Mouse (Mus musculus): Measurements from ENCODE around the gene Ndufv3.
"Not testable (repeated sequence)": the region's sequence is repeated elsewhere in the genome, so short reads cannot be mapped to it uniquely, and the experiment has no call there.

Gene Ndufv3

DNA sequence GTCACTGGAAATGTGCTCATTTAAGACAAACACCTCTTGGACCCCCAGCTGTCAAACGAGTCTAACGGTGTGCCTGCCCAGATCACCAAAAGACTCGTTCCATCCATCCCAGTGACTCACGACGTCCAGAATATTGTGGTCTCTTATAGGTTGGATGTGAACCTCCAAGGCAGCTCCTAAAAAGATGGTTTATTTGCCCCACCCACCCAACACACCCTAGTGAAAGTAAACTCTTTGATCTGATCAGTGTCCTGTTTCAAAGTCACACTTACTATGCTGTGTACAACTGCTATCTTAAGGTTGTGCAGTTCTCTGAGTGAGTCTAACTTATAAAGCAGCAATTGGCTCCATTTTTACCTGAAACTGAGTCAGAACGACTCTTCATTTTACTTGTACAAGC, 7.3 kb upstream of the Ndufv3 start:
- DNase-seq (ENCODE audit: low spot score) = no peak

DNA sequence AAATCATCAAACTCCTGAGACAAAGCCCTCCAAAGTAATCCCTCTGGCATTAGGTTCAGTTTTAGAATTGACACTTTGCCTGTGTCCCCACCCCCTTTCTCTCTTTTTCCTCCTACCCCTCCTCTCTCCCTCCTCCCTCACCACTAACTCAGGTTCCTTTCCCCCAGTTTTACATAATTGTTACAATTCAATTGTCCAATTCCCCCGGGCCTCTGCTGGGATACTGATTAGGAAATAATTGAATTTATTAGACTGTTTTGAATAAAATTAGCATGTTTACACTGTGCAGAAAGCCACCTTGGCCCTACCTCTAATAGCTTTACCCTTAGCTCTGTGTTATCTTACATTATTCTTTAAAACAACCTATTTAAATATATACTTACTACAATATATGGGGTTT, 5.2 kb upstream of the Ndufv3 start:
- no peak for DNase-seq (ENCODE audit: low spot score)

DNA sequence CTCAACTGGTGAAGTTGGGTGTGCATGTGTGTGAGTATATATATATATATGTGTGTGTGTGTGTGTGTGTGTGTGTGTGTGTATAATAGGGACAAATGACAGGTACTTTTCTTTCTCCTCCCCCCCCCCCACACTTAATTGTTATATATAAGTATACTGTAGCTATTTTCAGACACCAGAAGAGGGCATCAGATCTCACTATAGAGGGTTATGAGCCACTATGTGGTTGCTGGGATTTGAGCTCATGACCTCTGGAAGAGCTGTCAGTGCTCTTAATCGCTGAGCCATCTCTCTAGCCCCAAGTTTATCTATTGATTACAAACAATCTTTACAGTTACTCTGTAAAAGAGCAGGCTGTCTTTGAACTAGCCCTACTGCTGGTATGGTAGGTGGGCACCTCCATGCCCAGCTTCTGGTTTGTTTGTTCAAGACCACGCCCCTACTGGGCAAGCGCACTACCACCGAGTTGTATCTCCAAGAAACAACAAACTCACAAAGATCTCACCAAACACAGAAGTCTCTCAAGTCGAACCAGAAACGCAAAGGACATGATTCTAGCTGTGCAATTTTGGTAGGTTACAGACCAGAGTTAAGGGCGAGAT, 470 bp upstream of the Ndufv3 start:
- no peak for DNase-seq (ENCODE audit: low spot score)

DNA sequence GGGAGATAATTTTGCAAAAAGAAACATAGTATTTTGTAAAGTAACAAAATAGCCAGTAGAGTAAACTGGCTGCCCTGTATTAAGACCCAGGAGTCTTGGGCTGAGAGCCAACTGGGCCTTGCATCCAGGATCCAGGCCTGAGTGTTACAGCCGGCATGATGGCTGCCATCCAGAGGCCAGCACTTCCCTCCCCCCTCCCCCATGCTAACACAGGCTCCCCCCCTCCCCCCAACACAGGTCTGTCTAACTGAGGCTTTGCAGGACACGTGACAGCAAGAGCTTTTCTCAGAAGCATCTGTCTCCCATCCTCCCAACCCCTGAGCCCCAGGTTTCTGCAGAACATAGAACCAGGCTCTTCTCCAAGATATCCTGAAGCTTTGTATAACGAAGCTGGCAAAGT, 980 bp downstream of the Ndufv3 start:
- DNase-seq (ENCODE audit: low spot score) = no peak

DNA sequence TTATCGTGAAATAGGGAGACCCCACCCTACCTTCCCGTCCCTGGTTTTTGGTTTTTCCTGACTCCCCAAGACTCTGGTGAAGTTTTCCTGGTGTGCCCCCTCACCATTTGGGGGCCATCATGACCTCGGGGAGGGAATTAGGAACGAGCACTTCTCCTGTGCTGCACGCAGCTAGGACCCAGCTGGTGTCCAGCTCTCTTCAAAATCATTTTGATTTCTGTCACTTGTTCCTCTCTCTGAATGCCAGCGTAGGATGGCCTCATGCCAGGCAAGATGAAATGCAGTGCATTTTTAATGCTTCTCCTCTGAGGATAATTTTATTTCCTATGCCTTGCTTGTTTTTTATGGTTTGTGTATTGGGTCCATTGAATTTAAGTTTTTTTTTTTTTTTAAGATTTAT, 2.0 kb downstream of the Ndufv3 start:
- no peak for DNase-seq (ENCODE audit: low spot score)

DNA sequence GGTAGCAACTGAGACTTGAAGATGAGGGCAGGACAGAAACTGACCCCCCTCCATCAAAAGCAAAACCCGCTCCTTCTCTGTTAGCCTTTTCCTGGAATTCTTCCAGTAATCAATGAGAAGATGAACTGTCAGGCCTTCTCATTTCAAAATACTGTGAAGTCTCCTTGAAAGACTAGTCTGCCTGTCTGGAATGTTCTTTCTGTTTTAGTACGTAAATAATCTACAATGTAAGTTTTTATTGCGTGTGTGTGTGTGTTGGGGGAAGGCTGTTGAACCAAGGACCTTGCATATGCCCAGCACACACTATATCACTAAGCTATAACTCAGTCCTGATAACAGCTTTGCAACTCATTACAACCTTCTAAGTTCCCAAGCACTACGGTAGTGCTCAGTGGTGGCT, 5.2 kb downstream of the Ndufv3 start:
- no peak for DNase-seq (ENCODE audit: low spot score)

DNA sequence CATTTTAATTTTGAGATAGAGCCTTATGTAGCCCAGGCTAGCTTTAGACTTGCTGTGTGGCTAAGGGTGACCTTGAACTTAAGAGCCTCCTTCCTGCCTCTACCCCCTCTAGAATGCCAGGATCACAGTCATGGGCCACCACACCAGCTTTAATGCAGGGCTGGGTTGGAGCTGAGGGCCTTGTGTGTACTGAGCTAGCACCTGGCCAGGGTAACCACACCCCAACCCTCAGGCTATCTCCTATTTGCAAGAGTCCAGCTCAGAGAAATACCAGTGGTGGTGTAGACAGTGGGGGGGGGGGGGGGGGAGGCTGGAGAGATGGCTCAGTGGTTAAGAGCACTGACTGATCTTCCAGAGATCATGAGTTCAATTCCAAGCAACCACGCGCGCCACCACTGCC, 5.9 kb downstream of the Ndufv3 start:
- no peak for DNase-seq (ENCODE audit: low spot score)

DNA sequence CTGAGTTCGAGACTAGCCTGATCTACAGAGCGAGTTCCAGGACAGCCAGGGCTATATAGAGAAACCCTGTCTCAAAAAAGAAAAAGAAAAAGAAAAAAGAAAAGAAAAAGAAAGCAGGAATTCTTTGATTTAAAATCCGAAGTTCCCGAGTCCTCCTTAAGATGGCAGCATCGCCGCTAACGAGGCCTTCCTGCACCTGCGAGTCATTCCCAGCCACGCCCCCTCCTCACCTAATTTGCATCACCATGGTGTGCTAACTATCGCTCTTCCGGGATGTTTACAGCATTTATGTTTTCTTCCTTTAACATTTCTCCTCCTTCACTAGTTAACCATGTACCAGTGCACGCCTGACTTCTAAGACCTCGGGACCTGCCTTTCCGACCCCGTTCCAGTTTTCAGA, 9.4 kb downstream of the Ndufv3 start:
- no peak for DNase-seq (ENCODE audit: low spot score)

DNA sequence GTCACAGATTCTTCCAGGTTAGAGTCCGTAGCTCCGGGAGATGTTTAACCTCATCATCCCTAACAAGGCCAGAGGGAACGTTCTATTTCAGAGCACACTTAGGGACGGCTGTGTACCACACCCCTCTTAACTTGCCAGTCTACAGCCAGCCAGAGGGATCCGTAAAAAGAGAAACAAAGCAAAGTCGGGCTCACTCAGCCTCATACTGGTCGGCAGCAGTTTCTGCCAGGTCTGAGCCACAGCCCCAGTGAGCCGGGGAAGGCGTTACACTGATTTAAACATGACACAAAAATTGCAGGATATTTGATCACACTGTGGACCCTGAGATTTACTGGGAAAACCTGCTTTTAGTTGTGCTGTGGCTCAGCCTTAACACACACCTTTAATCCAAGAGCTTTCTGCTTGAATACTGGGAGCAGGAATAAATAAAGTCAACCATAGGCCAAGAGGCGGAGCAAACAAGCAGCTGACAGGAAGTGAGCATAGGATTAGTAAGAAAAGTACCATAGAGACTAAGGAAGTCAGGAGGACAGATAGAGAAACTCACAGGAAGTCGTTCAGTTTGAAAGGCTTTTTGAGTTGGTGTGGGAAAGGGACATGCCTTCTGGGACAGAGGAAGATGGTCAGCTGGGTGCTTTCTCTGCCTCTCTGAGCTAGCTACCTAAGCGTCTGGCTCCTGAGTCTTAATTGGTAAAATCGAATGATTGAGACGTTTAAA, 11.7 kb downstream of the Ndufv3 start:
- DNase-seq (ENCODE audit: low spot score) = no peak

DNA sequence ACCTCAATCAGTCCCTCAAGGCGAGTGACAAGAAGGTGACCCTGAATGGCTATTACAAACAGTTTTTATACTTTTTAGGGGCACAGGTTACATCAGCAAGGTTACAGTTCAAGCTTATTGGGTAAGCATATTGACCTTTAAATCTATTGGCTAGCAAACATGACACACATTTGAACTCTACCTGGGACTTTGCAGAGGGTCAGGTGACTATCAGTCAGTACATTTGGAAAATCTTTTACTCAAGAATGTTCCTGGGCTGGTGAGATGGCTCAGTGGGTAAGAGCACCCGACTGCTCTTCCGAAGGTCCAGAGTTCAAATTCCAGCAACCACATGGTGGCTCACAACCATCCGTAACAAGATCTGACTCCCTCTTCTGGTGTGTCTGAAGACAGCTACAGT, 12.4 kb downstream of the Ndufv3 start:
- not testable (repeated sequence) for DNase-seq (ENCODE audit: low spot score)

DNA sequence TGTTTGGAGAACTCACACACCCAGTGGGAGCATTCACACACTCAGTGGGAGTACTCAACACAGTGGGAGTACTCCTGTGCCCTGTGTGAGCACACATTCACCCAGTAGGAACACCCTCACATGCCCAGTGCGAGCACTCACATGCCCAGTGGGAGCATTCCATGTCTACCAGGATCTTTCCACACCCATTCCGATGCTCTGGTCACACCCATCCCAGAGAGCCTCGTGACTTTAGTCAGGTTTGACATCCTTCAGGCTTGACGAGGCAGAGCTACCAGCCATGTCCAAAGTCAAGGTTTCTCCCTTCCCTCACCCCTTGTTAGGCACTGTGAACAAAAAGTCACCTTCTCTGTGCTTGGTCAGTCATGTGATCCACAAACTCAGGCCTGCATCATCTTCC, 15.4 kb downstream of the Ndufv3 start:
- no peak for DNase-seq (ENCODE audit: low spot score)

DNA sequence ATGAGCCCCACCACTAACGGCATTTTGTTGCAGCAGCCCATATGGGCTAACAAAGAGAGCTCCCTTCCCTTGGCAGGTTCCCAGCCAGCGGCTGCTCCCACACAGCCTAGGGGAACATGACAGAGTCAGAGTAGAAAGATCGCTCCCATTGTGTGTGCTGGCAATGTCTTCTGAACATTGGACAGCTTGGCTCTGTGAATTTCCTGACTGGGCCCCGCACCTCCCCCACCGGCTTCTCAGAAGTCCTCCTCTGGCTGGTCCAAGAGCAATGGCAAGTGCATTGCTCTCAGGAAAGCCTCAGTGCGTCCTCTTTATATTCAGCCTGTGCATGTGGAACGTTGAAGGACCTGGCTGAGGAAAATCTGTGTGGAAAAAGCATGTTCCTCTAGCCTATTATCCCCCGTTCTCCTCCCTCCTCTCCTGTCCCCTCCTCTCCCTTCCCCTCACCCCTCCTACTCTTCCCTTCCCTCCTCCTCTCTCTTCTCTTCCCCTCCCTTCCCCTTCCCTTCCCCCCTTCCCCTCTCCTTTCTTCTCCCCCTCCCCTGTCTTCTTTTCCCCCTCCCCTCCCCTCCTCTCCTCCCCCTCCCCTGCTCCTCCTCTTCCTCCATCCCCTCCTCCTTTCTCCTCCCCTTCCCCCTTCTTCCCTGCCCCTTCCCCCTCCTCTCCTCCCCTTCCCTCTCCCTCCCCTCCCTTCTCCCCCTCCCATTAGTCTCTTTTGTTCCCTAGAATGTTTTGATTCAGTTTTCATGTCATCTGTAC, 16.1 kb downstream of the Ndufv3 start:
- DNase-seq (ENCODE audit: low spot score) = no peak

DNA sequence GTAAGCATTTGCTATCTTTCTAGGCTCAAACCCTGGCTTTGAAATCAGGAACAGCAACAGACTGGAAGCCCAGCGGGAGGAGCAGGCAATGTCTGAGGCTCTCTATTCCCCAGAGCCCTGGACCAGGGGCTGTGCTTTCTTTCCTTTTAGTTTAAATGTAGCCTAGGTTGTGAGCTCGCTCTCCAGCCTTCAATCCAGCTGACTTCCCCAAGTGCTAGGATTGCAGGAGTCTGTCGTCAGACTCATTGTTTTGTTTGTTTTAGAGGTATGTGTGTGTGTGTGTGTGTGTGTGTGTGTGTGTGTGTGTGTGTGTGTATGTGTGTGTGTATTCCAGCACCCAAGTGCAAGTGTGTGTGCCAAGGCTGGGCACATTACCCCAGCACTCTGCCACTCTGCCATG, 20.2 kb downstream of the Ndufv3 start:
- no peak for DNase-seq (ENCODE audit: low spot score)

DNA sequence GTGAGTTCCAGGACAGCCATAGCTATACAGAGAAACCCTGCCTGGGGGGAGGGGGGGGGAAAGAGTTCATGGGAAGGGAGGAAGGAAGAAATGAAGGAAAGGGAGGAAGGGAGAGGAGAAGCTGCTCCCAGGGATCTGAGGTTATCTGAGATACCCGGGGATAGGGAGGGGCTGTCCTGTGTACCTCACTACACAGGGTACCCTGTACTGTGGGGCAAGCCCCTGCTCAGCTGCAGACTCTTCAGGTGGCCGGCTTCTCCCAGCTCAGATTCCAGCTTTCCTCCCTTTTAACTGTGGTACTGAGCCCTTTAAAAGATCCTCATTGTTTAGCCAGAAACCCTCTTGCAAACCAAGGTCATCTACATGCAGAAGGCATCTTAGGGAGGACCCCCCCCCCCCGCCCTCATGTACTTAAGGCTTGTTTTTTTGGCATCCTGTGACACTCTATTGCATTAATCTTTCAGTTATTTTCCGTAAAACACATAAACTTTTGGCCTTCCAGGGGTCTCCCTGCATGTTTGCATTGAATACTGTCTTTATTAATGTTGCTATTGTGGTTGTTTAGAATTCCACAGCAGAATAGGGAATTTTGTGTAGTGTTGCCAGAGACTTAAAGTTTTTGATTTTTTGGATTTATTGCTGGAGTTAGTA, 21.0 kb downstream of the Ndufv3 start:
- no peak for DNase-seq (ENCODE audit: low spot score)

DNA sequence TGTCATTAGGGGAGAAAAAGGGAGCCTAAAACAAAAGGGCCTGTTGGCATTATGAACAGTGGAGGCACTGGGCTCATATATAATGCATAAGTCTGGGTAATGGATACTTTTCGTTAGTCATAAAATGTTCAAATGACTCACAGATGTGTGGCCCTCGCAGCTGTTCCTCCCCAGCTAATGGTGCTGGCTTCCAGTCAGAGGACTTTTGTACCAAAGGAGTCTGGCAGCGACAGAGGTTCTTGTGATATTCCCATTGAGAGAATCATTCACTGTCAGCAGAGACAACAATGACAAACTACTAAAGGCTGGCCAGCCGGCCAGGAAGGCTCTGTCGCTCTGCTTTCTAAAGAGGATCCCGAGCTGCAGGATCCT, 21.5 kb downstream of the Ndufv3 start:
- no peak for DNase-seq (ENCODE audit: low spot score)

DNA sequence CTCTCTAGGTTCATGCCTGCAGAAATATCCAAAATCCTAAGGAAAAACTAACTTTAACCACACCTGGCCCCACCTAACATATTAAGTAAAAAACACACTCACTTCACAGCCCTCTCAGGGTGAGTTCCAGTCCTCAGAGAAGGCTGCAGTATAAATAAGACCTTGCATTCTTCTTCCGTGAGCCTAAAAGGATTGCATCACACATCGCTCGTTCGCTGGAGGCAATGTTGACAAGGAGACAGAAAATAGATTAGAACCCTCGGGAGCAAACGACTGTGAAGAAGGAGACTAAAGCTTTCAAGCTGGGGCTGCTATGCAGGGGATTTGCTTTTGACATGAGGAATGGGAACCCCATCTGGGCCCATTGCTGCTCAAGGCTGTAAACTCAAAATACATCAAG, 23.7 kb downstream of the Ndufv3 start:
- DNase-seq (ENCODE audit: low spot score) = no peak

DNA sequence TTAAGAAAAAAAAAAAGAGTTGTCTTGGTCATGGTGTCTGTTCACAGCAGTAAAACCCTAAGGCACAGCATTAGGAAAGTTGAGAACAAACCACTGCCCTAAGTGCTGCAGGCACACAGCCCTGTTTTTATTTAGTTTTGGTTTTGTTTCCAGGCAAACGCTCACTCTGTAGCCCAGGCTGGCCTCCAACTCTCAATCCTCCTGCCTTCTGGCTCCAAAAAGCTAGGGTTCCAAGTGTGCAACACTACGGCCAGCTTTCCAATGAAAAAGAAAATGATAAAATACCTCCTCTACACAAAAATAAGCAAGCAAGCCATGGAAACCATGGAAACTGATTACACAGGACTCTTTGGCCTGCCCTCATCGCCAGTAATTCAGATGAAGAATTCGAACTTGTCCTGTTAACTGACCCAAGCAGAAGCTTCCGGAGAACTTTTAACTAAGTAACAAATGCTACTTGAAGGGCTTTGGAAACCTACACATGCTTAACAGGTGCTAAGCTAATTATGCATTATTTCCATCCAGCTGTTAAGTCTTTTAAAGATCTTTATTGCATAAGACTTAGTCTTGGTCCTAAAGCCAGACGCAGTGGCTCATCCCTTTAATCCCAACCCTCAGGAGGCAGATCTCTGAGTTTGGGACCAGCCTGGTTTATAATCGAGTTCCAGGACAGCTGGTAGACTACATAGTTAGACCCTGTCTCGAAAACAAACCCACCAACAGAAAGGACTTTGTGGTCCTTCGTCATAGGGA, 26.7 kb downstream of the Ndufv3 start:
- DNase-seq (ENCODE audit: low spot score) = no peak

DNA sequence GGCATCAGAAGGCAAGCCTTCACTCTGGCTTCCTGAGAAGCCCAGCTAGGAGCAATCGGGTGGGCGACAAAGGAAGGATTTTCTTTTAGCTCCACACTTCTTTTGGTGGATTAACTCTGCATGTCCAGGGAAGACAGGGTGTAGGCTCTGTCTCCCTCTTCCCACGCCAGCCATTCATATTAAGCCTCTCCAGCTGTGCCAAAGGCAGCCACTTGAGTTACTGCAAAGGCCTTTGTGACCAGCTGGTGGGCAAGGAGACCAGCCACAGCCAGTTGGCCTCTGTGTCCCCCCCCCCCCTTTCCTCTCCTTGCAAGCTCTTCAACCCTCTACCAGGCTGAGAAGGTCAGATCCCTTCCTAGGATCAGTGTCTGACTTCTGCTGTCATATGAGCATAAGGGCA, 28.1 kb downstream of the Ndufv3 start:
- DNase-seq (ENCODE audit: low spot score) = no peak

DNA sequence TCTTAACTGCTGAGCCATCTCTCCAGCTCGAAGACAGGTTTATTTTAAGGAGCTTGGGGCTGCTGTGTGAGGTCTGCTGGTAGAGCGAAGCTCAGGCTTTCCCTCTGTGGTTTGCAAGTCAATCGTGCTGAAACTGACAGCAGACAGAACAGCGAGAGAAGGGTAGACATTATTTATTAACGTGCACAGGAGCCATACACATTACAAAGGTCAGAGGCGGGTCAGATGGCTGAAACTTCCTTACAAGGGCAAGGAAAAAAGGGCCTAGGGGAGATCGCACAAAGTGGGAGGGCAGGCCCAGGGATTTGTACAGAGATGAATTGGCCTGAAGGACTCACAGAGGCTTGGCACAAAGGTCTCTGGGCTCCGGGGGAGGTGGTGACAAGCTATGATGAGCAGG, 29.5 kb downstream of the Ndufv3 start:
- no peak for DNase-seq (ENCODE audit: low spot score)

DNA sequence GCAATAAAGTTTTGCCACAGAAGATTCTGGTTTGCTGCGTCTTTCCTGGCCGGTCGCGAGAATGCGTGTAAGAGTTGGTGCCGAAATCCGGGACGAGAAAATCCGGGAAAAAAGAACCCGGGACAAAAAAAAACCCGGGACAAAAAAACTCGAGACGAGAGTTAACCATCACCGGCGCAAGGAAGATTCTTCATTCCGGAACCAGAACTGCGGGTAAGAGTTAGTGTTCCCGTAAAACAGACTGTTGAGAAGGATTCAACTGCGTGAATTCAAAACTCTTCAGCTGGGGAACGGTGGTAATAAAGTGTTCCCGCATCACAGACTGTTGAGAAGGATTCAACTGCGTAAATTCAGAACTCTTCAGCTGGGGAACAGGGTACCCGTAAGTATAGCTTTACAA, 32.7 kb downstream of the Ndufv3 start:
- not testable (repeated sequence) for DNase-seq (ENCODE audit: low spot score)

DNA sequence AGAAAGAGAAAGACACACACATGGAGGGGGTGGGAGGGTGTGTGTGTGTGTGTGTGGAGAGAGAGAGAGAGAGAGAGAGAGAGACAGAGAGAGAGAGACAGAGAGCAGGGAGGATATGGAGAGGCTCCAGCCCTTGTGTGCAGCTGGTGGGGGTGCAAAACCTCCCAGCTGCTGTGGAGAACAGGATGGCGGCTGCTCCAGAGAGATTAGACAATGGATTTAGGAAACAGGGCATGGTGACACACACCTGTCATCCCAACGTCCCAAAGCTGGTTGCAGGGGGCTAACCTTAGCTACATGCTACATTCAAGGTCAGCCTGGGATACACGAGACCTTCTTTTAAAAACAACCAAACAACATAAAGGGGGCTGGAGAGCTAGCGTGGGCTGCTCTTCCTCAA, 36.3 kb downstream of the Ndufv3 start:
- no peak for DNase-seq (ENCODE audit: low spot score)

DNA sequence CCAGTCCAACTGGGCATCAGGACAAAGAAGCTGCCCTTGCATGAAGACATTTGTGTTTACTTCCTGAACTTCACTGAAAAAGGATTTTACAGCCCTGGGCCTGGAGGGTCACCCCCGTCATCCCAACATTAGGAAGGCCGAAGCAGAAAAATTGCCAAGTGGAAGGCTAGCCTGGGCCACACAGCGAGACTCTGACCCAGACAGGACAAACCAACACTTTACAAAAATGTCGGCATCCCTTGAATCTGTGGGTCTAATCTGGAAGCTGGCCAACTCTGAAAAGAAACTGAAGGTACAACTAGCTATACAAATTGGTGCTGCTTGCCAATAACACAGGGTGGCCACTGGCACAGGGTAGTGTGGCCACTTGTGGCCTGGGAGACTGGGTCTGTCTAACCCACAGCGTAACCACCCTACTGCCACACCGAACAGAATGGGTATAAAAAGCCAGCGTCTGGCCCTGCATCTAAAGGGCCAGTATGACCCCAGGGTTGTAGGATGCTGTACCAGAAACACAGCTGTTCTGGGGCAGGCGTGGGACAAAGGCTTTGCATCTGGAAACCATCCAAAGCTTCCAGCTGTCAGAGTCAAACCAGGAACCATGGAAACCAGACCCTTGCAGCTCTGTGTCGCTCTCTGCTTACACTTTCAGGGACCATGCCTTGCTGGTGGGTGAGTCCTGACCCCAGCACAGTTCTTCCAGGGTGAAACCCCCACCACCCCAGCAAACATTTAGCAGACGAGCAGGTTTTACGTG, 37.4 kb downstream of the Ndufv3 start:
- DNase-seq (ENCODE audit: low spot score) = no peak

Data from spleen, adult 12 weeks (tissue).